Mouse (Mus musculus) stomach, postnatal 0 days (tissue): ENCODE results near the gene Hs3st3b1.

Source experiments
- CTCF ChIP-seq: IDR thresholded peaks from 2 replicates; pipeline ENCODE4 v1.5.1; 2016; ENCODE audit warnings: antibody characterized with exemption, low read depth, mild to moderate bottlenecking, moderate library complexity
- EP300 ChIP-seq: optimal IDR thresholded peaks from 2 replicates; pipeline ENCODE3; 2016; ENCODE audit warnings: antibody characterized with exemption

- peak; percentile 20; the same call in 1 of the 2 replicates for TF ChIP-seq CTCF
- no peak for TF ChIP-seq EP300
Measured at GRCm38 (mm10) chr11:63918321-63919105, 3.6 kb downstream of the Hs3st3b1 start.
